Mouse (Mus musculus) neural tube, embryonic 11.5 days (tissue): Measurements from ENCODE around the gene Rmnd5b. TPM values are rescaled to one million over a fixed set of nuclear protein-coding genes. Genes with fewer than 3 reads are reported as not detected.

Experiments
- ATAC-seq: fragments of 200-750 bp; cut with Nextera tagmentation; 2 replicates; pipeline ENCODE4 v1.8.0; 2017; ENCODE audit warnings: moderate number of reproducible peaks, mild to moderate bottlenecking, moderate TSS enrichment, moderate library complexity; ENCODE audit not compliant: insufficient read depth, low FRiP score, low TSS enrichment
- DNase-seq: peaks from one replicate; pipeline ENCODE4 v3.0.0-alpha.2; 2015; ENCODE audit warnings: low spot score
- H3K27ac ChIP-seq: fragments of 300-500 bp; sonication (generic); 2 replicates; pipeline ENCODE4 v1.5.1; 2014; ENCODE audit warnings: low read depth, mild to moderate bottlenecking, low read length
- H3K27me3 ChIP-seq: fragments of 300-500 bp; sonication (generic); 2 replicates; pipeline ENCODE4 v1.6.1; 2014; ENCODE audit warnings: mild to moderate bottlenecking, low read length, mixed read lengths; ENCODE audit not compliant: control insufficient read depth, insufficient read depth
- H3K36me3 ChIP-seq: fragments of 300-500 bp; sonication (generic); 2 replicates; pipeline ENCODE4 v1.6.1; 2014; ENCODE audit warnings: mild to moderate bottlenecking, low read length, moderate library complexity, mixed read lengths; ENCODE audit not compliant: control insufficient read depth, insufficient read depth
- H3K4me1 ChIP-seq: fragments of 300-500 bp; sonication (generic); 2 replicates; pipeline ENCODE4 v1.6.1; 2014; ENCODE audit warnings: low read length, mixed read lengths; ENCODE audit not compliant: control insufficient read depth, insufficient read depth
- H3K4me2 ChIP-seq: fragments of 300-500 bp; sonication (generic); 2 replicates; pipeline ENCODE4 v1.6.1; 2014; ENCODE audit warnings: low read depth, mild to moderate bottlenecking, moderate library complexity
- H3K4me3 ChIP-seq: fragments of 300-500 bp; sonication (generic); 2 replicates; pipeline ENCODE4 v1.5.1; 2014; ENCODE audit warnings: low read depth, low read length
- H3K9ac ChIP-seq: fragments of 300-500 bp; sonication (generic); 2 replicates; pipeline ENCODE4 v1.6.1; 2014; ENCODE audit warnings: mild to moderate bottlenecking, low read length
- H3K9me3 ChIP-seq: fragments of 300-500 bp; sonication (generic); 2 replicates; pipeline ENCODE4 v1.6.1; 2016; ENCODE audit warnings: low read length; ENCODE audit not compliant: control insufficient read depth
- WGBS: fragments of 180-500 bp; shearing (Covaris S2); extraction: QIAGEN DNeasy Blood & Tissue Kit; methylation state at CpG from one replicate; pipeline ENCODE4 v1.1.7; 2014; 5-methylcytosine and 5-hydroxymethylcytosine counted together
- polyA plus RNA-seq: library from polyadenylated mRNA; unstranded; fragments of >200 nt; fragmentation: Nextera tagmentation; extraction: Ambion mirVana; gene quantifications from 2 replicates; pipeline ENCODE4 v1.2.1, GENCODE M21; 2014

Gene Rmnd5b
- polyA plus RNA-seq, 1 experiment from 2014 or later, result 52.6 TPM

GRCm38 (mm10) chr11:51587059-51587458 lies 48.6 kb downstream of the Rmnd5b start:
- no peaks in the 10 kb centered on the region for H3K27me3 ChIP-seq
- no peak overlapping the region for H3K4me3 ChIP-seq
- H3K4me1 ChIP-seq, result peaks cover 8% of the 10 kb centered on the region
- WGBS, result 98% methylated on average over 1 of the region's 1 CpGs
- no peak overlapping the region for H3K27ac ChIP-seq
- H3K36me3 ChIP-seq, result peaks cover 35% of the 10 kb centered on the region
- ATAC-seq (no peak), DNase-seq (no peak)
- no peak overlapping the region for H3K4me2 ChIP-seq
- no peaks in the 10 kb centered on the region for H3K9me3 ChIP-seq
- H3K9ac ChIP-seq, result no peak overlapping the region

DNA sequence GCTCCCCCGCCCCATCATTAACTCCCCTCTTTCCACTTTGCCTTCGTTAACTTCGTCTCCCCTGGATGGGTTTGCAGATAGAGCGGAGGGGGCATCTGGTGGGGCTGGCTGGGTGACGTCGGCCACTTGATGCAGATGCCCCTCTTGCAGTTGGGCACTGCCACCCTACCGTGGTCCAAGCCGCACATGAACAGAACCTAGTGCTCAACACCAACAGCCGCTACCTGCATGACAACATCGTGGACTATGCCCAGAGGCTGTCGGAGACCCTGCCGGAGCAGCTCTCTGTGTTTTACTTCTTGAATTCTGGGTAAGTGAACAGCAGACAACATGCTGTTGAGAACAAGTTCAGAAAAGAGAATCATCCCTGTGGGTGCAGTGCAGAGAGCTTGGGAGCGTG lies 49.3 kb downstream of the Rmnd5b start:
- no peak for DNase-seq
- H3K9ac ChIP-seq, result no peak overlapping the region
- no peak overlapping the region for H3K27ac ChIP-seq
- peaks cover 31% of the 10 kb centered on the region for H3K36me3 ChIP-seq
- H3K4me2 ChIP-seq, result no peak overlapping the region
- 94% methylated on average over 13 of the region's 13 CpGs for WGBS
- H3K9me3 ChIP-seq, result no peaks in the 10 kb centered on the region
- no peak for ATAC-seq
- peaks cover 8% of the 10 kb centered on the region for H3K4me1 ChIP-seq
- no peak overlapping the region for H3K4me3 ChIP-seq
- H3K27me3 ChIP-seq, result no peaks in the 10 kb centered on the region

GRCm38 (mm10) chr11:51585608-51586252 lies 50.0 kb downstream of the Rmnd5b start:
- 71% methylated on average over 8 of the region's 8 CpGs for WGBS
- Histone ChIP-seq H3K27ac (no peak overlapping the region), H3K9me3 (no peaks in the 10 kb centered on the region), H3K36me3 (peaks cover 27% of the 10 kb centered on the region), H3K4me3 (no peak overlapping the region), H3K9ac (peak overlapping the region; percentile 11; the same call in 1 of the 2 replicates), H3K27me3 (no peaks in the 10 kb centered on the region), H3K4me2 (peak overlapping the region; percentile 88), H3K4me1 (peaks cover 8% of the 10 kb centered on the region)
- no peak for DNase-seq
- ATAC-seq, result peak; percentile 5; the same call in 1 of the 2 replicates

DNA sequence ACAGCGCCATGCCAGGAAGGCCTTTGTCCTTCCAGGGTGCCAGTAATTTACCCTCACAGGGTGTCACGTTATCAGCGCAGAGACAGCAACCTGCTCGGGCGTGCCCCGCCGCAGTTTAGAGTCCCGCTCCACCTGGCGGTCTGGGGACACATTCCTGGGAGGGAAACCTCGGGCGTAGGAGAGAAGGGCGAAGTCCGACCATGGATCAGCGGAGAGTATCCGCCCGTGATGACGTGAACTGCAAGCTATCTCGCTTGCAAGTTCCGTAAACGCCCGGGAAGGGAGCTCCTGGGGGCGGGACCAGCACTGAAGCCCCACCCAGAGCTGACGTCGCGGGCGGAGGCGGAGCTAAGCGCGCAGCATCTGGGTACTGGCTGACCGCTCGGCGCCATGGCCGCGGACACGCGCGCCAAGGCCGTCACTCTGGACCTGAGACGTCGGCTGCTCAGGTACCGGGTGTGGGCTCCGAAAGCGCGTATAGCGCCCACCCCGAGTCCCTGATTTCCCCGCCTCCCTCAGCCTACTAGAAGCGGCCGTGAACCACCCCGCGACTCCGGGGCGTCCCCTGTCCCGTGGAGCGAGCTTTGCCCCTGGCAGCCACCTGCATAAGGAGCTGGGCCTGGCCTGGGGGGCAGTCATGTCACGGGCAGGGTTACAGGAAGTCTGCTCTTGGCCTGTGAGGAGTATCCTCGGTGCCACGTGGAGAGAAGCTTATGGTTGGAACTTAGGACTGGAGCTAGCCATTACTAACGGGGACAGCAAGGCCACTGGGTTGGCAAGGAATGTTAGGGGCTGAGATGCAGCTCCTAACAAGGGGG lies 51.1 kb downstream of the Rmnd5b start, which contains the start of gene Phykpl:
Phykpl (plus strand) TSS at position 327 of the 818 bp plus-strand sequence.
- H3K4me2 ChIP-seq, result peak within 1 kb of the TSS; percentile 88
- H3K9me3 ChIP-seq, result no peaks in the 10 kb centered on the region
- no peaks in the 10 kb centered on the region for H3K27me3 ChIP-seq
- ATAC-seq, result peak; percentile 87
- under 1% methylated on average over 59 of the region's 59 CpGs for WGBS
- H3K4me1 ChIP-seq, result peaks cover 8% of the 10 kb centered on the region
- H3K36me3 ChIP-seq, result peaks cover 19% of the 10 kb centered on the region
- peak; percentile 98 for DNase-seq
- peak within 1 kb of the TSS; percentile 89 for H3K27ac ChIP-seq
- peak within 1 kb of the TSS; percentile 65 for H3K4me3 ChIP-seq
- peak within 1 kb of the TSS; percentile 83 for H3K9ac ChIP-seq

DNA sequence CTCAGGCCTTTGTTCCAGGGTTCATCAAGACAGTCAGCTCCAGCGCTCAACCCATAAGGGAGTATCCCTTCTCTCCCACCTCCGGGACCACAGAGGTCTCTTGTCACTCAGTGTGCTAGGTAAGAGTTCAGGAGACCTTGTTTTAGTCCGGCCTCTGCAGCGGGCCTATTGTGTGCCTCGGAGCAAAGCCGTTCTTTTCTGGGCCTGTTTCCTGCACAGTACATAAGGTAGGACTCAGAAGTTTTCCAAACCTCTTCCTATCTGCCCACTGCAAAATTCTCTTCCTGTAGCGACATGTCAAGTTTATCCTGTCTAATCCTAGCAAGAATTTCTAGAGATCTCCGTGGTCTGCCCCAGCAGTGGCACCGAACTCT lies 51.7 kb downstream of the Rmnd5b start:
- Histone ChIP-seq H3K9me3 (no peaks in the 10 kb centered on the region), H3K4me2 (peak overlapping the region; percentile 88), H3K27ac (peak overlapping the region; percentile 89), H3K36me3 (peaks cover 14% of the 10 kb centered on the region), H3K4me1 (peaks cover 8% of the 10 kb centered on the region), H3K27me3 (no peaks in the 10 kb centered on the region), H3K4me3 (peak overlapping the region; percentile 65), H3K9ac (peak overlapping the region; percentile 83)
- ATAC-seq, result peak; percentile 45
- WGBS, result 18% methylated on average over 9 of the region's 9 CpGs
- DNase-seq, result peak; percentile 33

DNA sequence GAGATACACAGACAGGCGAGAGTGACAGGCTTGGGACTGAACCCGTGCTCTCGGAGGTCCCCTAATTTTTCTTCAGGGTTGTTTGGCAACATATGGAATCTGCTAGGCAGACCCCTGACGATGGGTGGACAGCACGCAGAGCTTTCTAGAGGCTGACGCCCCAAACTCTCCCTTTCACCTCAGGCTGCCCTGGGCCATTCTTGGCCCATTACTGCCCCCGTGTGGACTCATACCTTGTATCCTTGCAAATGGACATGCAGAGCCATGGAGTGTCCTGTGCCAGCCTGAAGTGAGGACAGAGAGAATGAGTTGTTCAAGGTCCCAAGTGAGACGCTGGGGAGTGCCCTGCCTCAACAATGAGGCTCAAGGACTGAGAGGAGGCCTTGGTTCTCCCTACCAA lies 53.0 kb downstream of the Rmnd5b start:
- Histone ChIP-seq H3K36me3 (peaks cover 11% of the 10 kb centered on the region), H3K4me1 (peaks cover 8% of the 10 kb centered on the region), H3K27me3 (no peaks in the 10 kb centered on the region), H3K4me3 (no peak overlapping the region), H3K4me2 (no peak overlapping the region), H3K9me3 (no peaks in the 10 kb centered on the region), H3K9ac (no peak overlapping the region), H3K27ac (no peak overlapping the region)
- 25% methylated on average over 8 of the region's 8 CpGs for WGBS
- ATAC-seq, result no peak
- DNase-seq, result peak; percentile 78

DNA sequence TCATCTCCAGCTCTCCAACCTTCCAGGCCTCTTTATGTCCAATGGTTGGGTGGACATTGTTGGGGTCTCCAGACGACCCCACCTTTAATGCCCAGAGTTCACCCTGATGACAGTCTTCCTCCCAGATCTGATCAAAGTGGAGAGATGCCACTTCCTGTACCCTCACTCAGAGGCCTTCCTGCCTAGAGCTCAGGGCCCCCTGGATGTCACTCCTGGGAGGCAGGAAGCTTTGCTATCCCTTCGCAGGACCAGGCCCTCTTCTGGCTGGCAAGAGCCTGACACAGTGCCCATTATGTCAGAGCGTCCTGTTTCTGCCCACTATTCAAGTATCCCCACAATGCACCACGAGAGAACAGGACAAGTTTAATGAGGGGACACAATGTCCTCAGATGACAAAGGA lies 56.7 kb downstream of the Rmnd5b start:
- ATAC-seq, result no peak
- H3K27me3 ChIP-seq, result no peaks in the 10 kb centered on the region
- H3K4me1 ChIP-seq, result peaks cover 3% of the 10 kb centered on the region
- no peaks in the 10 kb centered on the region for H3K36me3 ChIP-seq
- no peak overlapping the region for H3K4me3 ChIP-seq
- H3K27ac ChIP-seq, result no peak overlapping the region
- H3K9me3 ChIP-seq, result no peaks in the 10 kb centered on the region
- no peak for DNase-seq
- no peak overlapping the region for H3K4me2 ChIP-seq
- WGBS, result 70% methylated on average over 4 of the region's 4 CpGs
- no peak overlapping the region for H3K9ac ChIP-seq

DNA sequence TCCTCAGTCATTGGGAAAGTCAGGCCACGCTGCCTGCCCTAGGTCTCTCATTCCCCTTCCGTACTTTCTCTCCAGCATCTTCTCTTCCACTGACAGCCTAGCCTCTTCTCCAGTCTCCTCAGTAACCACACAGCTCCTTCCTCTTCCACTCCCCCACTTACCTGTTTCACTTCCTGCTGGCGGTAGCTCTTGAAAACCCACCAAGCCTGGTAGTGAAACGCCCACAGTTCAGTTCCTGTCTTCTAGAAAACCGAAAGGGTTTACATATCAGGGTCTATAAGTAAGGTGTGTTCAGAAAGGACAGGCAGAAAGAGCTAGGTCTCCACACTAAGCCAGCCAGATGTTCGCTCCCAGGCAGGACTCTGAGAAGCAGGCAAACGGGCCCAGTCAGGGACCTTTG lies 58.1 kb downstream of the Rmnd5b start:
- H3K4me2 ChIP-seq, result no peak overlapping the region
- ATAC-seq (no peak), DNase-seq (no peak)
- 79% methylated on average over 7 of the region's 7 CpGs for WGBS
- no peak overlapping the region for H3K9ac ChIP-seq
- H3K36me3 ChIP-seq, result no peaks in the 10 kb centered on the region
- no peak overlapping the region for H3K4me3 ChIP-seq
- H3K27ac ChIP-seq, result no peak overlapping the region
- H3K4me1 ChIP-seq, result no peaks in the 10 kb centered on the region
- no peaks in the 10 kb centered on the region for H3K9me3 ChIP-seq
- no peaks in the 10 kb centered on the region for H3K27me3 ChIP-seq

DNA sequence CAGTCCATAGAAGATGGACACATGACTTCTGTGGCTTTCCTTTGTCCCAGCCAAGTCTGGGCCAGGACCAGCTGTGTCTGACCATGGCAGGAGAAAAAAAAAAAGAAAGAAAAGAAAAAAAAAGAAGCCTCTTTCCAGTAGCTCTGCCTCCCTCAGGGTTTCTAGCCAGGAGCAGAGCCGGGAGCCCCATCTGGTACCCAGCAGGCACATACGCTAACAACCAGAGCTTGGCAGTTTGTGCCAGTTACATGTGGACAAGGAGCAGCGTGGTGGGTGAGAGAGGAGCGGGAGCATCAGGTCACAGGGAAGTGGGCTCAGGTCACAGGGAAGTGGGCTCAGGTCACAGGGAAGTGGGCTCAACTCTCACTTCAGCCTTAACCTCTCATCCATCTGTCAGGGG lies 59.2 kb downstream of the Rmnd5b start:
- WGBS, result 84% methylated on average over 4 of the region's 4 CpGs
- DNase-seq (no peak), ATAC-seq (no peak)
- Histone ChIP-seq H3K27me3 (no peaks in the 10 kb centered on the region), H3K36me3 (no peaks in the 10 kb centered on the region), H3K4me3 (no peak overlapping the region), H3K9ac (no peak overlapping the region), H3K9me3 (no peaks in the 10 kb centered on the region), H3K4me2 (no peak overlapping the region), H3K4me1 (no peaks in the 10 kb centered on the region), H3K27ac (no peak overlapping the region)
